In genomic region chr7:24505447-24506064, GRCm38 (mm10) we compare ENCODE assay signal across 10 mouse cellular contexts. TPM values are rescaled to one million over a fixed set of nuclear protein-coding genes. Genes with fewer than 3 reads are reported as not detected.
DNase-seq lines count a peak whose midpoint lies in the region; ATAC-seq and TF ChIP-seq lines count a peak whose summit lies in the region.
"Had no signal": no experiment of that assay in that cellular context is flagged by ENCODE, and none has a peak within 500 bp of the region (broad histone marks: within the 10 kb centered on the region; RNA-seq: fewer than 3 reads in every experiment).

No protein-coding gene starts in this region.

- H3K4me2 ChIP-seq in forebrain, embryonic 12.5 days, result peak overlapping the region; percentile 81
- peak overlapping the region; percentile 95 for H3K4me2 ChIP-seq in liver, embryonic 13.5 days

- ATAC-seq in forebrain, embryonic 12.5 days (ENCODE audit: low FRiP score), result no peak
- no peak for ATAC-seq in liver, embryonic 13.5 days (ENCODE audit: low read depth)
- no peak for ATAC-seq in monocyte, adult 5-6 weeks (replicated peaks; ENCODE audit: insufficient number of reproducible peaks, low FRiP score, low TSS enrichment, poor library complexity, severe bottlenecking)

- H3K27me3 ChIP-seq in heart, adult 2 months (ENCODE audit: control insufficient read depth, insufficient read depth, low read length), result peaks cover 3% of the 10 kb centered on the region; the same call in 1 of the 2 replicates
- peaks cover 4% of the 10 kb centered on the region for H3K27me3 ChIP-seq in E14TG2a.4 (ENCODE audit: insufficient read depth, low read length)
- H3K27me3 ChIP-seq in forebrain, embryonic 12.5 days, result peaks cover 7% of the 10 kb centered on the region
- peaks cover 55% of the 10 kb centered on the region for H3K27me3 ChIP-seq in liver, embryonic 13.5 days

- no peak for TF ChIP-seq CTCF in heart, adult 2 months (IDR thresholded peaks at IDR 0.05)
- no peak for TF ChIP-seq CTCF in E14TG2a.4 (conservative IDR thresholded peaks at IDR 0.05; ENCODE audit: low read length)

- H3K27ac ChIP-seq in heart, adult 2 months, result peak overlapping the region; percentile 91; the same call in 1 of the 2 replicates
- peak overlapping the region; percentile 100 for H3K27ac ChIP-seq in forebrain, embryonic 12.5 days
- peak overlapping the region; percentile 16; the same call in 1 of the 2 replicates for H3K27ac ChIP-seq in liver, embryonic 13.5 days

- 0 out of 2 replicates have a peak, but pooled peaks cover 1% of the 10 kb centered on the region for H3K4me1 ChIP-seq in heart, adult 2 months (ENCODE audit: control insufficient read depth, insufficient read depth, low read length)
- H3K4me1 ChIP-seq in E14TG2a.4 (replicated peaks; ENCODE audit: low read depth, low read length), result peaks cover 86% of the 10 kb centered on the region
- peaks cover 42% of the 10 kb centered on the region for H3K4me1 ChIP-seq in forebrain, embryonic 12.5 days
- H3K4me1 ChIP-seq in liver, embryonic 13.5 days (replicated peaks), result peaks cover 51% of the 10 kb centered on the region

- no peak overlapping the region for H3K9ac ChIP-seq in heart, adult 2 months (ENCODE audit: low read depth, low read length)
- H3K9ac ChIP-seq in forebrain, embryonic 12.5 days, result peak overlapping the region; percentile 39
- H3K9ac ChIP-seq in liver, embryonic 13.5 days, result no peak overlapping the region

- H3K9me3 ChIP-seq in E14TG2a.4 (ENCODE audit: low read length), result no peaks in the 10 kb centered on the region
- H3K9me3 ChIP-seq in forebrain, embryonic 12.5 days, result peaks cover 4% of the 10 kb centered on the region; the same call in 1 of the 2 replicates
- H3K9me3 ChIP-seq in liver, embryonic 13.5 days (replicated peaks), result no peaks in the 10 kb centered on the region

- no peak for TF ChIP-seq POLR2A in heart, adult 2 months (IDR thresholded peaks at IDR 0.05; ENCODE audit: insufficient read depth, low read depth, low read length)

- no peaks in the 10 kb centered on the region for H3K36me3 ChIP-seq in heart, adult 2 months (ENCODE audit: control insufficient read depth, insufficient read depth, low read length)
- H3K36me3 ChIP-seq in E14TG2a.4 (ENCODE audit: insufficient read depth, low read length), result peaks cover 21% of the 10 kb centered on the region
- H3K36me3 ChIP-seq in forebrain, embryonic 12.5 days (replicated peaks), result peaks cover 37% of the 10 kb centered on the region
- H3K36me3 ChIP-seq in liver, embryonic 13.5 days, result no peaks in the 10 kb centered on the region

- no peak for TF ChIP-seq EP300 in heart, adult 2 months (IDR thresholded peaks at IDR 0.05; ENCODE audit: insufficient read depth, low read depth, low read length)

- WGBS in heart, adult 2 months, result 53% methylated on average over 15 of the region's 15 CpGs
- WGBS in forebrain, embryonic 12.5 days, result 13% methylated on average over 15 of the region's 15 CpGs
- WGBS in liver, embryonic 13.5 days (ENCODE audit: insufficient replicate concordance), result 52% methylated on average over 15 of the region's 15 CpGs

- intact Hi-C loops in heart, adult 2 months (cut with DNase I), result loop anchor here (2.0 to 5.0 kb wide), 2 partner anchors 23 to 33 kb away; partner anchors contain the start of gene Cadm4

- H3K4me3 ChIP-seq in heart, adult 2 months, result no peak overlapping the region
- H3K4me3 ChIP-seq in E14TG2a.4 (replicated peaks; ENCODE audit: low read length), result peak overlapping the region; percentile 92
- H3K4me3 ChIP-seq in forebrain, embryonic 12.5 days (replicated peaks), result peak overlapping the region; percentile 10; the same call in 1 of the 2 replicates
- no peak overlapping the region for H3K4me3 ChIP-seq in liver, embryonic 13.5 days (replicated peaks)

- no peaks in the 10 kb centered on the region for H3K79me2 ChIP-seq in heart, adult 2 months (replicated peaks; ENCODE audit: control insufficient read depth, insufficient read depth, low read length)

- no peak for DNase-seq in heart, adult 2 months
- DNase-seq in heart, adult 8-10 months (ENCODE audit: low spot score), result no peak
- DNase-seq in liver, embryonic 13.5 days, result no peak
- DNase-seq in embryo, embryonic 9.5 days (ENCODE audit: extremely low spot score), result no peak
- no peak for DNase-seq in cerebellum, adult 11-12 months

RNA-seq across cellular contexts. Expression of gene Zfp428, which starts 1.2 kb away (rescaled TPM):
- 10 to 100 TPM; 14.5 to 14.9 TPM for total RNA-seq in heart, adult 2 months (2021)
- 12.3 and 28.7 TPM in 2 replicates for polyA plus RNA-seq in heart, adult 2 months (2012; rRNA removed)
- 10 to 100 TPM; 15.1 to 17.1 (median 15.6) TPM for total RNA-seq in heart, adult 8-10 months (2022)
- 170 and 182 TPM in 2 replicates for polyA plus RNA-seq in forebrain, embryonic 12.5 days (2016; fragmentation: Nextera tagmentation; extraction: Ambion mirVana)
- polyA plus RNA-seq in liver, embryonic 13.5 days (2015; fragmentation: Nextera tagmentation; extraction: Ambion mirVana), result 7.0 and 8.3 TPM in 2 replicates
- 0.95 TPM in 1 of 3 replicates, not detected in the others for total RNA-seq in monocyte, adult 5-6 weeks (2017)

RNA-seq across cellular contexts. Expression of gene AC161166.1, which starts 6.7 kb away (rescaled TPM):
- total RNA-seq in heart, adult 2 months (2021), result not detected
- polyA plus RNA-seq in heart, adult 2 months (2012; rRNA removed), result 0.04 TPM in 1 of 2 replicates, not detected in the other
- total RNA-seq in heart, adult 8-10 months (2022), result not detected
- 1.6 and 1.7 TPM in 2 replicates for polyA plus RNA-seq in forebrain, embryonic 12.5 days (2016; fragmentation: Nextera tagmentation; extraction: Ambion mirVana)
- polyA plus RNA-seq in liver, embryonic 13.5 days (2015; fragmentation: Nextera tagmentation; extraction: Ambion mirVana), result not detected in 2 replicates
- total RNA-seq in monocyte, adult 5-6 weeks (2017), result 1.1 TPM in 1 of 3 replicates, not detected in the others
- total RNA-seq: adrenal gland, postnatal 10 days; layer of hippocampus, postnatal 14 days had no signal

RNA-seq across cellular contexts. Expression of gene Cadm4, which starts 23.7 kb away (rescaled TPM):
- 10 to 100 TPM; 14.0 to 14.7 TPM for total RNA-seq in heart, adult 2 months (2021)
- polyA plus RNA-seq in heart, adult 2 months (2012; rRNA removed), result 17.0 and 20.4 TPM in 2 replicates
- total RNA-seq in heart, adult 8-10 months (2022), result 10 to 100 TPM; 16.6 to 22.0 (median 18.7) TPM
- polyA plus RNA-seq in forebrain, embryonic 12.5 days (2016; fragmentation: Nextera tagmentation; extraction: Ambion mirVana), result 32.1 and 38.3 TPM in 2 replicates
- 0.20 and 0.22 TPM in 2 replicates for polyA plus RNA-seq in liver, embryonic 13.5 days (2015; fragmentation: Nextera tagmentation; extraction: Ambion mirVana)
- not detected in 3 replicates for total RNA-seq in monocyte, adult 5-6 weeks (2017)

RNA-seq across cellular contexts. Expression of gene Irgq, which starts 24.9 kb away (rescaled TPM):
- 10 to 100 TPM; 16.1 to 17.4 TPM for total RNA-seq in heart, adult 2 months (2021)
- 12.9 and 20.7 TPM in 2 replicates for polyA plus RNA-seq in heart, adult 2 months (2012; rRNA removed)
- total RNA-seq in heart, adult 8-10 months (2022), result 10 to 100 TPM; 16.2 to 20.0 (median 18.2) TPM
- 24.7 and 25.2 TPM in 2 replicates for polyA plus RNA-seq in forebrain, embryonic 12.5 days (2016; fragmentation: Nextera tagmentation; extraction: Ambion mirVana)
- polyA plus RNA-seq in liver, embryonic 13.5 days (2015; fragmentation: Nextera tagmentation; extraction: Ambion mirVana), result 0.99 and 1.4 TPM in 2 replicates
- 2.5 to 6.9 TPM (median 2.9 TPM) in 3 replicates for total RNA-seq in monocyte, adult 5-6 weeks (2017)

RNA-seq across cellular contexts. Expression of gene Pinlyp, which starts 40.4 kb away (rescaled TPM):
- total RNA-seq in heart, adult 2 months (2021), result not detected
- polyA plus RNA-seq in heart, adult 2 months (2012; rRNA removed), result not detected in 2 replicates
- total RNA-seq in heart, adult 8-10 months (2022), result not detected
- polyA plus RNA-seq in forebrain, embryonic 12.5 days (2016; fragmentation: Nextera tagmentation; extraction: Ambion mirVana), result not detected in 2 replicates
- not detected in 2 replicates for polyA plus RNA-seq in liver, embryonic 13.5 days (2015; fragmentation: Nextera tagmentation; extraction: Ambion mirVana)
- not detected in 3 replicates for total RNA-seq in monocyte, adult 5-6 weeks (2017)
- total RNA-seq: adrenal gland, postnatal 10 days; layer of hippocampus, postnatal 14 days had no signal

Comparison
In these comparisons a context has a peak if more than half of its experiments do, and no peak if none do; other contexts are left out.
1. H3K27ac ChIP-seq: peak in every context shown above with its lines; median percentile 100 in forebrain, embryonic 12.5 days; 91 in heart, adult 2 months; 16 in liver, embryonic 13.5 days.
2. H3K4me3 ChIP-seq: peak in E14TG2a.4 (single experiment) and forebrain, embryonic 12.5 days (single experiment); none in heart, adult 2 months (single experiment) and liver, embryonic 13.5 days (single experiment).
3. RNA of gene Cadm4, which starts 23.7 kb away (total RNA-seq): 16.6 to 22.0 TPM in heart, adult 8-10 months and 14.0 to 14.7 TPM in heart, adult 2 months; not detected in monocyte, adult 5-6 weeks; every median in the first group is over 10 times any median in the second.